Mouse (Mus musculus) CH12.LX (cell line): ENCODE measurements around the gene Pdcd6.

Experiments used
- CHD1 ChIP-seq: IDR thresholded peaks from 2 replicates; pipeline ENCODE4 v1.6.1; 2012; ENCODE audit warnings: low read depth, low read length, improper control_type of control experiment, inconsistent platforms
- CTCF ChIP-seq, 2 experiments: IDR thresholded peaks in 1 of 2; conservative IDR thresholded peaks in 1 of 2; 2 replicates each; pipeline ENCODE4 v1.5.1; 2011 to 2012; ENCODE audit warnings: low read depth in 2 of 2, low read length in 2 of 2, improper control_type of control experiment in 1 of 2, inconsistent platforms in 1 of 2, mild to moderate bottlenecking in 1 of 2, moderate library complexity in 1 of 2
- E2F4 ChIP-seq: IDR thresholded peaks from 2 replicates; pipeline ENCODE4 v1.6.1; 2011; ENCODE audit warnings: low read depth, low read length, improper control_type of control experiment; ENCODE audit not compliant: insufficient replicate concordance
- KAT2A ChIP-seq: IDR thresholded peaks from 2 replicates; pipeline ENCODE4 v1.6.1; 2012; ENCODE audit warnings: low read length, improper control_type of control experiment, inconsistent platforms; ENCODE audit not compliant: insufficient replicate concordance
- POLR2A ChIP-seq: IDR thresholded peaks from 2 replicates; pipeline ENCODE4 v1.6.1; 2011; ENCODE audit warnings: low read depth, mild to moderate bottlenecking, improper control_type of control experiment, low read length
- TCF12 ChIP-seq: IDR thresholded peaks from 2 replicates; pipeline ENCODE4 v1.6.1; 2014; ENCODE audit warnings: low read depth, mild to moderate bottlenecking, inconsistent platforms, low read length, improper control_type of control experiment
- UBTF ChIP-seq: IDR thresholded peaks from 2 replicates; pipeline ENCODE4 v1.6.1; 2012; ENCODE audit warnings: low read depth, mild to moderate bottlenecking, inconsistent platforms, low read length, improper control_type of control experiment, moderate library complexity
- ZMIZ1 ChIP-seq: IDR thresholded peaks from 2 replicates; pipeline ENCODE4 v1.6.1; 2012; ENCODE audit warnings: low read depth, mild to moderate bottlenecking, inconsistent platforms, low read length, improper control_type of control experiment

DNA sequence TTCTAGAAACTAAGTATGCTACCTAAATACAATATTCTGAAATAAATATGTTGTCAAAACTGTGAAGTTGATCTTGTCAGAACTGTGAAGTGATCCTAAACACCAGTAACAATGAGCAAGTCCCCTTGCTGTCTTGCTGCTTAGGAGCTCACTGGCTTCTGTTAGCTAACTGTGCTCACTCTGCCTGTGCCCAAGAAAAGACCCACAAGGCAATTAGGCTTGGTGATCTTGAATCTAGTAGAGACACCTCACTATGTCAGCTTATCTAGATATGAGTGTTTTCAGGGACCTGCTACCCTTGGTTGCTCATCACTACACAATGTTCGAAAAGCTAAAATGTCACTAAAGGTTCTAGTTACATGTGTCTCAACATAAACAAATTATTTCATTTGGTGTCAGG, 11.6 kb downstream of the Pdcd6 start:
- TF ChIP-seq TCF12 (no peak), ZMIZ1 (no peak), CHD1 (no peak), UBTF (no peak), POLR2A (no peak), CTCF (conservative IDR thresholded peaks at IDR 0.05 in 1 of 2, IDR thresholded peaks at IDR 0.05 in 1 of 2; ENCODE audit: low read depth in 2 of 2, low read length in 2 of 2) (no peak), KAT2A (no peak), E2F4 (no peak)
